Mouse (Mus musculus) kidney, postnatal 10 days (tissue): Measurements from ENCODE around the gene Elane.

Experiments used
- DNase-seq: peaks from one replicate; pipeline ENCODE4 v3.0.0; 2021; ENCODE audit warnings: mixed read lengths

Elane gene

DNA sequence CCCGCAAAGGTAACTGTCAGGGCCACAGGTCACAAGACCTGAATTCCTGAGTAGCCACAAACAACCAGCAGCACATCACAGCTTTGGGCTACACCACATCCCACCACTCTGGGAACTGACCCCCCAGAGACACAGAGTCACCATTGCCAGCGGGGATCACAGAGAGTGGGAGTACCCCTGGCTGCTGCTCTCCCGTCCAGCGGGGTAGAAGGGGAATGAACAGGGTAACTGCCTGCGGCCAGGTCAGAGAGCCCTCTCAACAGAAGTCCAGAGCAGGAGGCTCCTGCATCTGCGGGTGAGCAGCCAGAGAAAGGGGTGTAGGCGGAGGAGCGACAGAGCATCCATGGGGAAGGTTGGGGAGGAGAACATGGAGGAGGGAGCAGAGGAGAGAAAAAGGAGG, 30.0 kb downstream of the Elane start:
- DNase-seq, result no peak

DNA sequence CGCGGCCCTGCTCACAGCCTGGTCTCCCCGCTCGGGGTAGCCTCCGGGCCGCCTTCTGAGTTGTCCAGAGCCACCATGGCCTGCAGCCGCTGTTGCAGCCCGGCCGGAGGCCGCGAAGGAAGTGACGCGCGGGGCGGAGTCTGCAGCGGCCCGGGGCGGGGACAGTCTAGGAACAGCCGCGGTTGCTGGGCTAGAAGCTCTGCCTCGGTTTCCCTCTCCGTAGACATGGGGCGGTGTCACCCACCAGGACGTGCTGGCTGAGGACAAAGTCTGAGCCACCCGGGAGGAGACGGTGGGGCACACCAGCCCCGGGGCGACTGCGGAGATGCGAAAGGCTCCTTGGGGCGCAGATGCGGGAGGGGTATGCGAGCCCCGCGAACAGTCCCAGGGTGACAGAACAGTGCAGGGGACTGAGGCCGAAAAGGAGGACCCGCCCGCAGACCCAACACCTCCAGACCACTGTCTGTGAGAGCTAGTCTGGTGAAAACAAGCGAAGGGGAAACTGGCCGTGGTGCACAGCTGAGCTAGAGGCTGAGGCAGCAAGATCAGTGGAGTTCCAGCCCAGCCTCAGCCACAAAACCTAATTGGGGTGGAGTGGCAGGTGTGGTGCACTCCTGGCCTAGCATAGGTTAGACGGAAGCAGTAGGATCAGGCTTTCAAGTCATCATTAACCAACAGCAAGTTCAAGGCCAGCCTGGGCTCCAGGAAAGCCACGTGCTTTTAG, 30.9 kb downstream of the Elane start, which contains the start of gene Kiss1r:
Kiss1r (plus strand) TSS at position 164 of the 724 bp plus-strand sequence.
- DNase-seq, result peak; percentile 94

DNA sequence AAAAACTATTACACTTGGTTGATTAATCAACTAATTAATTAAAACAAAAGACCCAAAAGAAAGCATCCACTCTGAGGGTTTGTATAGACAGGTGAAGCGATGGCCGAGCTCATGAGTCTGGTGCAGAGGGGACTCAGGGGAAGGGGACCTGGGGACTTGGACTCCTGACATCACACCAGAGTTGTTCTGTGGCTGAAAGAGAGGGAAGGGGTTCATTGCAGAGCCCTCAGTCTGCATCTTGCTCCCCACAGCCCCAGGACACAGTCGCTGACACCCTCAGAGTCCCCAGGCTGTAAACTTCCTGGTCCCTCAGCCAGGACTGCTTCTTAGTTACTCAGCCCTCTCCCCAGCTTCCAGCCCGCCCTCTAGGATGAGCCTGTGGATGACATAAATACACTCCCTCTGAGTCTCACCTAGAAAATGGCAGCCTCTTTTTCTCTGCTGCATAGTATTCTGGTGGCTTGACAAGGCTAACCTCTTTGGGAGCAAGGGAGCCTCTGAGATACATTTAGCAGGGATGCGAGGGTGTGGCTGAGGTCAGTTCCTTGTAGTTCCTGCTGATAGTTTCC, 31.6 kb downstream of the Elane start:
- no peak for DNase-seq

DNA sequence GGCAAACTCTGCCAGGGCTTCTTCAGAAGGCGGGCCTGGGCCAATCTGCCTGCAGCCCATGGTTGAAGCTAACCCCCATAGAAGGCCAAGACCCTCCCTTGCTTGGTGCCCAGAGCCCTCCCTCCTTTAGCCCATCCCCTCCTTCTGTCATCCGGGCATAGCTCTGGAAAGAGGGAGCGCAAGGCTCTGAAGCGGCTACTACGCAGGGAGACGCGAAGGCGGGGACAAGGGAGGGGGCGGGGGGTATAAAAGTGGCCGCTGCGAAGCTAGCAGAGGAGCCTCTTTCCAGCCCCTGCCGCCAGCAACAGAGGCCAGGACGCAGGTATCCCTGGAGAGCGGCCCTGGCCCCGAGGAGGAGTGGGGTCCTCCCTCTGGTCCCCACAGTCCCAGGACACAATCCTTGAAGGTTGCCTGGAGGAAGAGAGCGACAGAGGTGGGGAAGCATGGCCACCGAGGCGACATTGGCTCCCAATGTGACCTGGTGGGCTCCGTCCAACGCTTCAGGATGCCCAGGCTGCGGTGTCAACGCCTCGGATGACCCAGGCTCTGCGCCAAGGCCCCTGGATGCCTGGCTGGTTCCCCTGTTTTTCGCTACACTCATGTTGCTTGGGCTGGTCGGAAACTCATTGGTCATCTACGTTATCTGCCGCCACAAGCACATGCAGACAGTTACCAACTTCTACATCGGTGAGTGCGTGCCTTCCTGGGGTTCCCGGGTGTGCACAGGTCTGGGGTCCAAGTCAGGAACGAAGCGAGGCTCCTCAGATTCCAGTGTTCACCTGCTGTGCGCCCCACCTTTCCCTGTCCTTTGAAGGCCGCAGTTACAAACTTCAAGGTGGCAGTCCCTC, 32.4 kb downstream of the Elane start:
- peak; percentile 69 for DNase-seq

DNA sequence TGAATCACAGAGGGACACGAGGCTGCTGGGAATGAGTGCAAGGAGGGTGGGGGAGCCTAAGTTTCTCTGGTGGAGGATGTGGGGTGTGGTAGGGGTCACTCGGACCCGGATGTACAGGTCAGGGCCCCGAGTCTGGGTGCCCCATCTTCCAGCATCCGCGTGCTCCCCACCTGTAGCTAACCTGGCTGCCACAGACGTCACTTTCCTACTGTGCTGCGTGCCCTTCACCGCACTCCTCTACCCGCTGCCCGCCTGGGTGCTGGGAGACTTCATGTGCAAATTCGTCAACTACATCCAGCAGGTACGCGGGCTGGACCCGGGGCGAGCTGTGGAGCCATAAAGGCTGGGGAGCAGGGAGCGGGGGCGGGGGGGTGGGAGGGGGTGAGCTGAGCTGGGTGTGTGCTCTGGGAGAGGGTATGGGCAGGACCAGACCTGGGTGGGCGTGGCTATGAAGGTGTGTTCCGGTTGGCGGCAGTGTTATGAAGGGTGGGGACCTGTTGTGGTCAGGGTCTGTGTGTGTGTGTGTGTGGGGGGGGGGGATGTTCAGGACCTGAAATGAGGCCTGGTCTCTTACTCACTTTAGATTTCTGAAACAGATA, 33.3 kb downstream of the Elane start:
- DNase-seq, result peak; percentile 64

DNA sequence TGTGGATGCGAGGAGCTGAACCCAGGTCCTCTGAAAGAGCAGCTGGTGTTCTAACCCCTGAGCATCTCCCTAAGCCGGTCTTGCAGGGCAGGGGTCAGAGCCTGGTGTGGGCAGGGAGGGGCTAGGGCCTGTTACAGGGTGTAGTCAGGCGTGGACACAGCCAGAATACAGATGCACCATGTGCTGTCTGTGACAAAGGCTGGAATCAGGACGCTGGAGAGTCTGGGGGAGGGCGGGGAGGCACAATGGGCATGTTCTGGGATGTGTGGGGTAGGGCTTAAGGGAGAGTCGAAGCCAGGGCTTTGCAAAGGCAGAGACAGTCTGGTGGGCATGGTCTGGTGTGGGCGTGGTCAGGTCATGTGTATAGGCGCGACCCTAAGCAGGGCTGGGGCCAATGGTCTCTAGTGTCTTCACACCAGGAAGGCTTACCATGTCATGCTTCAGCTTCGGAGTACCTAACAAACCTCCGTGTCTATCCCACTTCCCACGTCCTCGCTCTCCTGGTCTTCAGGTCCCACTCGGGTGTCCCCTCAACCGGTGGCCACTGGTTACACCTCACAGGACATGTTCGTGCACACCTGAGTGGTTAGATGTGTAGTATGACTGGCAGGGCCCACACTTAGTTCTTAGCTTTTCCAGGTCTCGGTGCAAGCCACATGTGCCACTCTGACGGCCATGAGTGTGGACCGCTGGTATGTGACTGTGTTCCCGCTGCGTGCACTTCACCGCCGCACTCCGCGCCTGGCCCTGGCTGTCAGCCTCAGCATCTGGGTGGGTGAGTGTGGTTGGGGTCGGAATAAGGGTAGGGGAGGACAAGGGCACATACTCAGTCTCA, 34.2 kb downstream of the Elane start:
- DNase-seq, result no peak

DNA sequence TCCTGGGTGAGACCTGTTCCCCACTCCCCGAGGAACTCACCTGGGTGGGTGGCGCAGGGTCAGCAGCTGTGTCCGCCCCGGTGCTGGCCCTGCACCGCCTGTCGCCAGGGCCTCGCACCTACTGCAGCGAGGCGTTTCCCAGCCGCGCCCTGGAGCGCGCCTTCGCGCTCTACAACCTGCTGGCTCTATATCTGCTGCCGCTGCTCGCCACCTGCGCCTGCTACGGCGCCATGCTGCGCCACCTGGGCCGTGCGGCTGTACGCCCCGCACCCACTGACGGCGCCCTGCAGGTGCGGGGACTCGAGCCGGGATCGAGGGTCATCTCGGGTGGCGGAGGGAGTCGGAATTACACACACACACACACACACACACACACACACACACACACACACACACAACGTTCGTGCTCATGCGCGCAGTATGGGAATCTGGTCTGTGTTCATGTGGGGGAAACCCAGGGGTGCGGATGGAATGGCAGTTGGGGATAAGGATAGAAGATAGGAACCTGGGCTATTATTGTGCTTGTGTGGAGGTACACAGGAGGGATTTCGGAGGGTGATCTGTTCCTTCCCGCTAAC, 35.0 kb downstream of the Elane start, which contains the start of gene R3hdm4:
R3hdm4 (minus strand) TSS at position 251 of the 578 bp plus-strand sequence.
- no peak for DNase-seq

DNA sequence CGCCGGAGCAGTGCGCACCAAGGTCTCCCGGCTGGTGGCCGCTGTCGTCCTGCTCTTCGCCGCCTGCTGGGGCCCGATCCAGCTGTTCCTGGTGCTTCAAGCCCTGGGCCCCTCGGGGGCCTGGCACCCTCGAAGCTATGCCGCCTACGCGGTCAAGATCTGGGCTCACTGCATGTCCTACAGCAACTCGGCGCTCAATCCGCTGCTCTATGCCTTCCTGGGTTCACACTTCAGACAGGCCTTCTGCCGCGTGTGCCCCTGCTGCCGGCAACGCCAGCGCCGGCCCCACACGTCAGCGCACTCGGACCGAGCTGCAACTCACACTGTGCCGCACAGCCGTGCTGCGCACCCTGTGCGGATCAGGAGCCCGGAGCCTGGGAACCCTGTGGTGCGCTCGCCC, 35.5 kb downstream of the Elane start:
- DNase-seq, result peak; percentile 43

DNA sequence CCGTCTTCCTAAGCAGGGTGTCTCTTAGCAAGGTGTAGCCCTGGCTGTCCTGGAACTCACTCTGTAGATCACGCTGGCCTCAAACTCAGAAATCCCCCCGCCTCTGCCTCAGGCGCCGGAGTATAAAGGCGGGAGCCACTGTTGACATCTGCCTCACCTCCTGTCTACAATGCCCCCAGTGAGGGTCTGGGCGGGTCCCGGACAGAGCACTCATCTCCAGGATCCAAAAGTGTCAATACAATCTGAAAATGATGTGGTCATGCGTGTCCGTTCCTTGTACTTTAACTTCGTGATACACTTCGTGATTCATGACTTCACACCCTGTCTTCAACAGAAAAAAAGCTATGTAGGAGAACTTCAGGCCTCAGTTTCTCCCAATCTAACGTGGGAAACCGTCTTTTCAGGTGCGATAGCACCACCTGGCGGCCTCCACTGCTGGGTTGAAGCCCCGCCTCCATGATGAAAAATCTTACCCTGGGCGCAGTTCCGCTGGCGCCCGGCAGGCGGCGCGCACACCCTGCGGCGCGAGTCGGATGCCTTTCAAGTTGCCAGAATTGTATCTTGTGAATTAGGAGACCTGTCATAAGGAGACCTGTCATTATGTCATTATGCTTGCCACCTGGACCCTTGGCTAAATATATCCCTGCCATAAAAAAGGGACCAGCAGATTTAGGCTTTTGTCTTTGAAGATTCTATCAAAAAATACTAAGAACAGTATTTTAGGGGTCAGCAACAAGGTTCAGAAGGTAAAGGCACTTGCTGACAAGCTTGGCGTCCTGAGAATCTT, 39.1 kb downstream of the Elane start:
- peak; percentile 96 for DNase-seq

DNA sequence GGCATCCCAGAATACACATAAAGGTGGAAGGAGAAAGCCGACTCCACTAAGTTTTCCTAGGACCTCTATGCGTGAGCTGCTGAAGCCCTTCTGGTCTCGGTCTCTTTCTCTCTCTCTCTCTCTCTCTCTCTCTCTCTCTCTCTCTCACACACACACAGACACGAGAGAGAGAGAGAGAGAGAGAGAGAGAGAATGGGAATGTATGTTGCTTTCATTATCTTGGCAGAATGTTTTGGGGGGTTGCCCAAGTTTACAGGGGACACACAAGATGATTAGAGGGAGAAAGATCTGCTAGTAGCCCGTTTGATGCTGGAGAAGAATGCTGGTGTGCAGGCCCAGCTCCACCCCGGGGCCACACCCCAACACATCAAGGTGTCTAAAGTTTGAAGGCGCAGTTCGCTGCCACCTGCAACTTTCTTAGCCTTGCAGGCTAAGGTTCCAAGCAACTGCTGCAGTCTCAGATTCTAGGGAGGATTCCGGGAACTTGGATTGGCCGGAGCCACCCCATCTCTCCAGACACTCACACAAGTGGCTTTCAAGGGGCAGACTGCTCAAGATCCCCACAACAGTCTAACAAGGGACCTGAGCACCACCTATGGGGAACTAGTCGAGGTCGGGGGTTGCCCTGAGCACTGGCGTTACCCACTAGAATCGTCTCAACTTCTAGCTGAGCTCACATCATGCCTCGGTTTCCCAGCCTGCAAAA, 39.9 kb downstream of the Elane start:
- DNase-seq, result peak; percentile 35

DNA sequence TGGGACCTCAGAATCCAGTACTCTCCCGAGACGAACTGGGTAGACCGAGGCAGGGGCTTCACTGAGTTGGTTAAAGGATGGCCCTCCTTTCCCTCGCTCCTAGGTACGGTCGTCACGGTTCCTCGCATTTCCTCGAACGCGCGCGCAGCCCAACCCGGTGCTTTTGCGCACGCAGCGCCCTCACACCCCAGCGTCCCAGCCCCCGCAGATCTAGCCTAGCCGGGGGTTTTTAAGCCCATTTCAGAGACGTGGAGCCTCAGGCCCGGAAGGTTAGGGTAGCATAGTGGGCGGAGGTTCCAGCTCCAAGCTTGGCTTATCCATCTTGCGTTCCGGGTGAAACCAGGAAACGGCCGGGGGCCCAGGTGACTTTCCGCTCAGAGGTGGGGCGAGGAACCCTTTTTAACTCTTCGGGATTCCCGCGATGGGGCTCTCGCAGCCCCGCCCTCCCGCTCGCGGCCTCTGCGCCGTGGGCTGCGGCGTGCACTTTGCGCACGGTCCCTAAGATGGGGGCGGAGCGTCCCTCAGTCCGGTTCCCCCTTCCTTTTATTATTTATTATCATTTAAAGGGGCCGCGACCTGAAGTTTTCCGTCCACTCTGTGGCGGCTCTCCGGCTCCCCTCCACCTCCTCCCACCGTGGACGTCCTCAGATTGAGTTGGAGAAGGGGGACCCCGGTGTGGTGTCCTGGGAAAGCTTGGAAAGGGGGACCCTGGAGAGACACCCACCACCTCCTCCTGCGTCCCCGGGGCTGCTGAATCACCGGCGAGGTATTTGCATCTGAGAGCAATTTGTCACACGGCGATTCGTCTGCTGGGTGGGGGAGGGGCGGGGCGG, 40.7 kb downstream of the Elane start, which contains the start of gene Arid3a:
Arid3a (plus strand) TSS at position 553 of the 833 bp plus-strand sequence.
- DNase-seq, result peak; percentile 94

DNA sequence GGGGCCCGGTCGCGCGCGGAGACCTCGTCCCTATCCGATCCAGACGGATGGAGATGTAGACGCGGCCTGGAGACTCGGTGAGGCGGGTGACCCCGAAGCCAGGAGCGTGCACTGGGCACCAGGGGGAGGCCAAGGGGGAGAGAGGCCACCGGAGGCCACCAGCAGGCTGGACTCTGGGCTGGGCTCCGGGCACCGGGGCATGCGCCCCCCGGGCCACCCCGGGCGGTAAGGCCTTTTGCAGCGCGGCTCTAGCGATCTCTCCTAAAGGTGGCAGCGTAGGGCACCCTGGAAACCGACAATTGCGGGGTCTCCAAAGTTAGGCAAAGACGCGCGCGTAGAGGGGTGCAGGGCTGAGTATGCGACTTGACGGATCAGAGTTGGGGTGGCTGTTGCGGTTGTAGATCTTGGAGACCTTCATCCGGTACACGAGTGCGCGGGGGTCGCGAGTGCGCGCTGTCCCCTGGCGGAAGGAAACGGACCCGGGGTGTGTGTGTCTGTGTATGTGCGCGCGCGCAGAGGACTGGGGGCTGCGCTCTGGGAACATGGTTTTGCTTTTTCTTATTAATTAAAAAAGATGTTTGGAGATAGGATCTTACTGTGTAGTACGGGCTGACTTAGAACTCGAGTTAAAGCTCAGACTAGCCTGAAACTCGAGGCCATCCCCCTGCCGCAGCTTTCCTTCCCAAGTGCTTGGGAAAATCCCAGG, 41.4 kb downstream of the Elane start:
- peak; percentile 81 for DNase-seq

DNA sequence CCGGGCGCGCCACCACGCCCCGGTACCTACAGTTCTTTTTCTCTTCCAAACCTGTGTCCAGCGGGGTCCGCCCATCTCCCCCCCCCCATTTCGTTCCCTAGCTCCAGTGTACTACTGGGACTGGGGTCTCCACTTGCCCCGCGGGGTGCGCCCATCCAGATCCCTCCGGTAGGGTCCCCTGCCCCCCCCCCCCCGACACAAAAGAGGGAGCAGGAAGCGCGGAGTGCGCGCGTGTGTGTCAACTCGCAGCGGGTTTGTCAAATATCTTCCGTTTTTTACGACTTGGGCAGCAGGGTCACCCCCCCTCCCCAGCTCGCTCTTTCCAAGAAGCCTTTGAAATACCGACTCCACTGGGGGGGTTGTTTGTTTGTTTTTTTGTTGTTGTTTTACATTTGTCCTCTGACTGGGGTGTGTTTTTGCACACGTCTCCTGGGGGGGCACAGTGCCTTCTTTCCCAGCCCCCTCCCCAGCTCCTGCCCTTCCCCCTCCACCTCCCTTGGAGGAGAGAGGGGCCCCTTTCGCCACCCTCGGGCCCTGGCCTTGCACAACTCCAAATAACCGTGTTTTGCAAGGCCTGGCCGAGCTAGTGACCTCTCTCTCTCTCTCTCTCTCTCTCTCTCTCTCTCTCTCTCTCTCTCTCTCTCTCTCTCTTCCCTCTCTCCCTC, 42.1 kb downstream of the Elane start:
- peak; percentile 73 for DNase-seq

DNA sequence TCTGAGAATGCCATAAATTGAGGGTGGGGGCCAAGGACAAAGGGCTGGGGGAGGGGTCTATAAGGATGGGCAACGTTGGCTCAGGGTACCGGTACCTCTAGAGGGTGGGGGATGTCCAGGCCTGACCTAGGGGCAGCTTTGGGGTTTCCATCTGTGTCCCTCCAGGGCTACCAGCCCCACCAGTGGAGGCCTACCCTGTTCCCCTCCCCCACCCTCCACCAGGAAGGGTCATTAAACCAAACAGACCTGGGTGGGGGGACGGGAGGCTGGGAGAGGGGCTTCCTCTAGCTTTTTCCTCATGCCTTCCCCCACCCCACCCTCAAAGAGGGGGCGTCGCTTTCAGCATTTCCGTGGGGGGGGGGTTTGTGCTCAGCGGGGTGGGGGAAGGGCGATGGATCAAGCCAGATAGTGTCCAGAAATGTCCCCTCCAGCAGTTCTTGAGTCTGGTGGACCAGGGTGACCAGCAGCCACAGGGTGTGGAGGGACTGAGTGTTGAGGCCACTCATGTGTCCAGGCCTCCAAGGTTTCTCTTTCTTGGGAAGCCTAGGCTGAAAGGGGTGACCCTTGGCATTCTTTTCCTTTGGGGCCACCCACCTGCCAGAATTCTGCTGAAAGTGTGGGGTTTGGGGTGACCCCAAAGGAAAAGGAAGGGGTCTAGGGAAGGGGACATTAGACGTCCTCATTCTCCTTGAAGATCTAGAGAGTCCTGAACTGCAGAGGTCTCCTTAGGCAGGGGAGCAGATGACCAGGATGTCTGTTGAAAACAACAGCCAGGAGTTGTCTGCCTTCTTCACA, 43.1 kb downstream of the Elane start:
- peak; percentile 59 for DNase-seq

DNA sequence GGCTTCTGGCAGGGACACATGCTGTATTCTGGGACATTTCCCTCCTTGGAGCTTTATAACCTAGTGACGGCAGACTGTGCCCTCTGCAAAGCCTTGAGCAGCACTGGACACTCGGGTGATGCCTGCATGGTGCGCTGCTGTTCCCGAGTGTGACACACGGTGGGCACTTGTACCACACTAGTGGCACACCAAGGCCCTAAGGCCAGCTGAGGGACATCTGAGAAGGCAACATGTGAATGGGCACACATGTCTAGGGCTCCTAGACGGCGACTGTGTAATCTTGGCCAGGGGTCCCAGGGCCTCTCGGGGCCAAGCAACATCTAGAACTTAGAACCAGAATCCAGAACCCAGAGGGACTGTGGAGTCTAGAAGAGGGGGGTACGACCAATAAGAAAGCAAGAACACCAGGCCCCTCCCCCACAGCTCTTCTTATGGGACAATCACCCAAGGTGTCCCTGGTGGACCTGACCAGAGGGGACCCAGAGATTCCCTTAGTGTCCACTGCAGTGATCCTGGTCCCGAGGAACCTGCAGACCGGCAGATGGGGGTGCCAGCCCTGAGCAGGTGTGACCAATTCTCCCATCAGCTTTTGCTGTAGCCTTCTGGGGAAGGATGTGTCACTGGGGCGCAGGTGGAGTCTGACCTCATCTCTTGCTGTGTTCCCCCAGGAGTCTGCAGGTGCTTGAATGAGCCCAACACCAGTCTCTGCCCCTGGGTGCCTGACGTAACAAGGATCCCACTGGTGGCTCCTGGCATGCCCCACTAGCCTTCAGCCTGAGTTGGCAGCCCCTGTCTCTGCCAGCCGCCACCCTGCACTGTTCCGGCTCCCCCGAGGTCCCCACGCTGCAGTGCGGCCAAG, 44.1 kb downstream of the Elane start:
- DNase-seq, result no peak

DNA sequence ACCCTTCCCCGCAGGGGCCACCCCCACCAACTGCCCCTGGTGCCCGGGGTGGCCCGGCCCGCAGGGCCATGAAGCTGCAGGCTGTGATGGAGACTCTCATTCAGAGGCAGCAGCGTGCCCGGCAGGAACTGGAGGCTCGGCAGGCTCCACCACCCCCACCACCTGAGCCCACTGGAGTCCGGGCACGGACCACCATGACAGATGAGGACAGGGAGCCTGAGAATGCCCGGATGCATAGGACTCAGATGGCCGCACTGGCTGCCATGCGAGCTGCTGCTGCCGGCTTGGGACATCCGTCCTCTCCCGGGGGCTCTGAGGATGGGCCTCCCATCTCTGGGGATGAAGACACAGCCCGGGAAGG, 44.8 kb downstream of the Elane start:
- DNase-seq, result no peak
